ENCODE assay signal across 24 mouse cellular contexts in genomic region chr10:96847028-96847427, GRCm38 (mm10).
A peak's percentile ranks its signal among the peaks of the same experiment; 100 is the strongest.
DNase-seq lines count a peak whose midpoint lies in the region; ATAC-seq and TF ChIP-seq lines count a peak whose summit lies in the region.
"Had no signal": no experiment of that assay in that cellular context is flagged by ENCODE, and none has a peak within 500 bp of the region (broad histone marks: within the 10 kb centered on the region; RNA-seq: fewer than 3 reads in every experiment).

No protein-coding gene starts in this region.

- H3K9ac ChIP-seq in hindbrain, embryonic 11.5 days (ENCODE audit: low read depth, low read length): no peak overlapping the region
- no peak overlapping the region for H3K9ac ChIP-seq in hindbrain, embryonic 12.5 days
- H3K9ac ChIP-seq in midbrain, embryonic 11.5 days (ENCODE audit: low read length): no peak overlapping the region
- H3K9ac ChIP-seq: embryonic facial prominence, embryonic 13.5 days; heart, embryonic 13.5 days; hindbrain, embryonic 15.5 days; liver, embryonic 15.5 days; lung, embryonic 15.5 days had no signal

- no peaks in the 10 kb centered on the region for H3K27me3 ChIP-seq in cerebellum, adult 2 months (ENCODE audit: control insufficient read depth, insufficient read depth, low read length)
- H3K27me3 ChIP-seq in hindbrain, embryonic 11.5 days (ENCODE audit: control insufficient read depth, insufficient read depth, low read length): no peaks in the 10 kb centered on the region
- no peaks in the 10 kb centered on the region for H3K27me3 ChIP-seq in hindbrain, embryonic 12.5 days
- no peaks in the 10 kb centered on the region for H3K27me3 ChIP-seq in midbrain, embryonic 11.5 days (ENCODE audit: control insufficient read depth, insufficient read depth, low read length)
- H3K27me3 ChIP-seq: embryonic facial prominence, embryonic 13.5 days; heart, embryonic 13.5 days; hindbrain, embryonic 15.5 days; liver, embryonic 15.5 days; lung, embryonic 15.5 days; megakaryocyte, embryonic 14.5 days had no signal

- ATAC-seq in hindbrain, embryonic 11.5 days (ENCODE audit: low FRiP score): peak; percentile 35; the same call in 1 of the 2 replicates
- no peak for ATAC-seq in hindbrain, embryonic 12.5 days (ENCODE audit: low FRiP score)
- ATAC-seq in midbrain, embryonic 11.5 days (ENCODE audit: low FRiP score): peak; percentile 66; the same call in 1 of the 2 replicates

- no peak for DNase-seq in cerebellum, adult 2 months
- DNase-seq in cerebellum, postnatal 14 days: no peak
- peak; percentile 7 for DNase-seq in hindbrain, embryonic 11.5 days (ENCODE audit: low spot score)
- DNase-seq in midbrain, embryonic 11.5 days (ENCODE audit: low spot score, missing footprints): no peak
- DNase-seq in left cerebral cortex, adult 18-20 months (ENCODE audit: low spot score in 2 of 2): no peak
- DNase-seq in right cerebral cortex, postnatal 25 days: no peak
- DNase-seq: embryo, embryonic 11 days; heart, adult 2 months; heart, postnatal 14 days; layer of hippocampus, adult 9-11 months; liver; lung, postnatal 36 days; spleen, adult 18-20 months; thymus, postnatal 36 days had no signal

- no peak for TF ChIP-seq POLR2A in cerebellum, adult 2 months (IDR thresholded peaks at IDR 0.05; ENCODE audit: borderline replicate concordance, insufficient read depth, low read length)

- H3K9me3 ChIP-seq in hindbrain, embryonic 11.5 days (ENCODE audit: control insufficient read depth, low read length): no peaks in the 10 kb centered on the region
- H3K9me3 ChIP-seq in hindbrain, embryonic 12.5 days (replicated peaks): no peaks in the 10 kb centered on the region
- H3K9me3 ChIP-seq in midbrain, embryonic 11.5 days (ENCODE audit: control insufficient read depth, low read length): no peaks in the 10 kb centered on the region; the same call in 1 of the 2 replicates
- H3K9me3 ChIP-seq: embryonic facial prominence, embryonic 13.5 days; hindbrain, embryonic 15.5 days; limb, embryonic 10.5 days; liver, embryonic 15.5 days; lung, embryonic 15.5 days had no signal

- H3K4me2 ChIP-seq in hindbrain, embryonic 11.5 days (replicated peaks; ENCODE audit: low read depth, low read length): no peak overlapping the region
- H3K4me2 ChIP-seq in hindbrain, embryonic 12.5 days (replicated peaks): no peak overlapping the region
- no peak overlapping the region for H3K4me2 ChIP-seq in midbrain, embryonic 11.5 days
- H3K4me2 ChIP-seq: embryonic facial prominence, embryonic 13.5 days; heart, embryonic 13.5 days; hindbrain, embryonic 15.5 days; liver, embryonic 15.5 days; lung, embryonic 15.5 days had no signal

- peak overlapping the region; percentile 61 for H3K27ac ChIP-seq in cerebellum, adult 2 months (ENCODE audit: insufficient read depth, low read length)
- H3K27ac ChIP-seq in hindbrain, embryonic 11.5 days (ENCODE audit: low read depth, low read length): no peak overlapping the region
- H3K27ac ChIP-seq in hindbrain, embryonic 12.5 days: no peak overlapping the region
- H3K27ac ChIP-seq in midbrain, embryonic 11.5 days (ENCODE audit: low read depth, low read length): no peak overlapping the region; the same call in 1 of the 2 replicates
- H3K27ac ChIP-seq: embryonic facial prominence, embryonic 13.5 days; heart, adult 2 months; heart, embryonic 13.5 days; hindbrain, embryonic 15.5 days; kidney, postnatal 0 days; limb, embryonic 10.5 days; liver, embryonic 15.5 days; lung, embryonic 15.5 days had no signal

- 6% methylated on average over 6 of the region's 6 CpGs for WGBS in cerebellum, adult 2 months
- 44% methylated on average over 6 of the region's 6 CpGs for WGBS in hindbrain, embryonic 11.5 days
- WGBS in hindbrain, embryonic 12.5 days: 40% methylated on average over 6 of the region's 6 CpGs
- WGBS in midbrain, embryonic 11.5 days: 45% methylated on average over 6 of the region's 6 CpGs

- no peaks in the 10 kb centered on the region for H3K36me3 ChIP-seq in hindbrain, embryonic 11.5 days (ENCODE audit: control insufficient read depth, insufficient read depth, low read length)
- no peaks in the 10 kb centered on the region for H3K36me3 ChIP-seq in hindbrain, embryonic 12.5 days
- no peaks in the 10 kb centered on the region for H3K36me3 ChIP-seq in midbrain, embryonic 11.5 days (ENCODE audit: control insufficient read depth, insufficient read depth, low read length)
- H3K36me3 ChIP-seq: embryonic facial prominence, embryonic 13.5 days; heart, embryonic 13.5 days; hindbrain, embryonic 15.5 days; limb, embryonic 10.5 days; liver, embryonic 15.5 days; lung, embryonic 15.5 days had no signal

- no peak overlapping the region for H3K4me3 ChIP-seq in cerebellum, adult 2 months (replicated peaks; ENCODE audit: insufficient read depth, low read depth, low read length)
- H3K4me3 ChIP-seq in hindbrain, embryonic 11.5 days (ENCODE audit: low read depth, low read length): no peak overlapping the region
- no peak overlapping the region for H3K4me3 ChIP-seq in hindbrain, embryonic 12.5 days
- H3K4me3 ChIP-seq in midbrain, embryonic 11.5 days (ENCODE audit: low read depth, low read length): no peak overlapping the region
- H3K4me3 ChIP-seq: embryonic facial prominence, embryonic 13.5 days; erythroblast, embryonic 14.5 days; heart, adult 2 months; heart, embryonic 13.5 days; hindbrain, embryonic 15.5 days; limb, embryonic 10.5 days; liver, embryonic 15.5 days; lung, embryonic 15.5 days; megakaryocyte, embryonic 14.5 days had no signal

- no peak for TF ChIP-seq CTCF in cerebellum, adult 2 months (IDR thresholded peaks at IDR 0.05; ENCODE audit: borderline replicate concordance, insufficient read depth, low read depth, low read length)

- H3K4me1 ChIP-seq in cerebellum, adult 2 months (ENCODE audit: control insufficient read depth, insufficient read depth, low read length): peaks cover 15% of the 10 kb centered on the region; the same call in 1 of the 2 replicates
- 0 out of 2 replicates have a peak, but pooled peaks cover 2% of the 10 kb centered on the region for H3K4me1 ChIP-seq in hindbrain, embryonic 11.5 days (replicated peaks; ENCODE audit: control insufficient read depth, insufficient read depth, low read length)
- H3K4me1 ChIP-seq in hindbrain, embryonic 12.5 days: peaks cover 4% of the 10 kb centered on the region; the same call in 1 of the 2 replicates
- peaks cover 5% of the 10 kb centered on the region; the same call in 1 of the 2 replicates for H3K4me1 ChIP-seq in midbrain, embryonic 11.5 days (ENCODE audit: control insufficient read depth, insufficient read depth, low read length)
- H3K4me1 ChIP-seq: heart, embryonic 13.5 days; limb, embryonic 10.5 days; liver, embryonic 15.5 days; lung, embryonic 15.5 days; megakaryocyte, embryonic 14.5 days had no signal
